Mouse (Mus musculus): ENCODE measurements at regions not wholly inside any gene's neighbourhood (a gene's known extent, or its start where the extent isn't known, plus 50 kb on each side); places are given as distances from the start of the nearest gene placed in this dataset.

DNA sequence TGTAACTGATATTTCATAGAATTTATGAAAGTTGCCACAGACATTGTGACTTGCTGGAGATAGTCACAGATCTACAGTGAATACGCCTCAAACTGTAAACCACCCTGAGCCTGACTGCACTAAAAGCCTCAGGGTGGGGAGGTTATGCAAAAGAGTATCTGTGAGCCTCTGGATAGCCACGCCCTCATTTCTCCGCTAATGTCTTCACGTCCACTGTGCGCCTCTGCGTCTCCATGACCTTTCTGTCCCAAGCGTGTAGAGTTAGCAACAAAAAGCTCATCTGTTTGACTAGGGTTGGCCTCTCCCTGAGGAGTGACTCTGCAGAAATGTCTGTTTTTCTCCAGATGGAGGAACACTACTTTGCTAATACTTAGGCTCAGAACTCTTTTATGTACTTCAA lies 170.8 kb upstream of the Gm49356 start:
- H3K4me1 ChIP-seq (ENCODE audit: control insufficient read depth in 2 of 2, insufficient read depth in 2 of 2, low read length in 2 of 2): no peaks in the 10 kb centered on the region
- H3K4me2 ChIP-seq (ENCODE audit: low read length): no peak overlapping the region
- no peaks in the 10 kb centered on the region for H3K27me3 ChIP-seq (ENCODE audit: control insufficient read depth, insufficient read depth, low read length)
- no peak overlapping the region for H3K9ac ChIP-seq (ENCODE audit: low read length)
- no peaks in the 10 kb centered on the region for H3K9me3 ChIP-seq (ENCODE audit: control insufficient read depth, low read length)
- WGBS: 73% methylated on average over 7 of the region's 7 CpGs
- no peak for ATAC-seq (ENCODE audit: insufficient number of reproducible peaks, insufficient read depth, low FRiP score, low read depth)
- no peak overlapping the region for H3K4me3 ChIP-seq (ENCODE audit: control insufficient read depth in 1 of 2, insufficient read depth in 1 of 2, low read depth in 1 of 2, low read length in 2 of 2)
- no peaks in the 10 kb centered on the region for H3K36me3 ChIP-seq (ENCODE audit: control insufficient read depth, insufficient read depth, low read length)
- no peak overlapping the region for H3K27ac ChIP-seq (replicated peaks in 1 of 2; ENCODE audit: control insufficient read depth in 1 of 2, insufficient read depth in 1 of 2, low read depth in 2 of 2, low read length in 2 of 2)

DNA sequence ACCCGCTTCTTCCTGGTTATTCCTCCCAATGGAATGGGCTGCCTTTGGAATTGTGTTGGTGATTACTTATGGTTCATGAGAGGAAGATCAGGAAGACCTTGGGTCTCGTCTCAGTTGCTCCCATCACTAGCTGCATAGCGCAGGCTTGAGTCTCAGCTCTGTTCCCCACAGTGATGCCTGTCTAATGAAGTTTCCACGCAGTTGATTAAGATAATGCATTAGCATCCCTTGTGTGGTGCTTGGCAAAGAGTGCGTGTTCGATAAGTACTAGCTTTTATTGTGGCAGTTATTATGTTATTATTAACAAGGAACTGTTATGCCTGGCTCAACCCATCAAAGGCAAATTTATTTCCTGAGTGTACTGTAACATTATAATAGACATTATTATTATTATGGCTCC lies 169.7 kb upstream of the Gm49356 start:
- Histone ChIP-seq H3K4me1 (ENCODE audit: control insufficient read depth in 2 of 2, insufficient read depth in 2 of 2, low read length in 2 of 2) (no peaks in the 10 kb centered on the region), H3K27ac (replicated peaks in 1 of 2; ENCODE audit: control insufficient read depth in 1 of 2, insufficient read depth in 1 of 2, low read depth in 2 of 2, low read length in 2 of 2) (no peak overlapping the region)
- ATAC-seq (ENCODE audit: insufficient number of reproducible peaks, insufficient read depth, low FRiP score, low read depth): no peak

DNA sequence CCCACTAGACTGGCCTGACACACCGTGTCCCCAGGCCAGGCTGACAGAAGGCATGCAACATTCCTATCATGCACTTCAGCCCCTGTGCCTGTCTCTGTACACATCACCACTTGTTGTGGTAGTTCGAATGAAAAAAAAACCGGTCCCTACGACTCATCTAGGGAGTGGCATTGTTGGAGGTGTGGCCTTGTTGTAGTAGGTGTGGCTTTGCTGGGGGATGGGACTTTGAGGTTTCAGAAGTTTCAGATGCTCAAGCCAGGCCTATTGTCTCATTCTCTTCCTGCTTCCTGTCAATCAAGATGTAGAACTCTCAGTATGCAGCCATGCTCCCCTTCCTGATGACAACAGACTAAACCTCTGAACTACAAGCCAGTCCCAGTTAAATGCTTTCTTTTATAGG lies 162.1 kb upstream of the Gm49356 start:
- no peak overlapping the region for H3K4me3 ChIP-seq (ENCODE audit: control insufficient read depth in 1 of 2, insufficient read depth in 1 of 2, low read depth in 1 of 2, low read length in 2 of 2)
- no peak overlapping the region for H3K9ac ChIP-seq (ENCODE audit: low read length)
- H3K27ac ChIP-seq (replicated peaks in 1 of 2; ENCODE audit: control insufficient read depth in 1 of 2, insufficient read depth in 1 of 2, low read depth in 2 of 2, low read length in 2 of 2): no peak overlapping the region
- no peaks in the 10 kb centered on the region for H3K9me3 ChIP-seq (ENCODE audit: control insufficient read depth, low read length)
- WGBS: 47% methylated on average over 4 of the region's 4 CpGs
- peaks cover 4 to 12% of the 10 kb centered on the region in 2 experiments; a peak in 3 of 4 replicates for H3K4me1 ChIP-seq (ENCODE audit: control insufficient read depth in 2 of 2, insufficient read depth in 2 of 2, low read length in 2 of 2)
- H3K4me2 ChIP-seq (ENCODE audit: low read length): no peak overlapping the region
- ATAC-seq (ENCODE audit: insufficient number of reproducible peaks, insufficient read depth, low FRiP score, low read depth): no peak
- no peaks in the 10 kb centered on the region for H3K36me3 ChIP-seq (ENCODE audit: control insufficient read depth, insufficient read depth, low read length)
- no peaks in the 10 kb centered on the region for H3K27me3 ChIP-seq (ENCODE audit: control insufficient read depth, insufficient read depth, low read length)

More for the DNA sequence above, 169.7 kb upstream of the Gm49356 start:
- no peaks in the 10 kb centered on the region for H3K27me3 ChIP-seq (ENCODE audit: control insufficient read depth, insufficient read depth, low read length)
- no peak overlapping the region for H3K4me3 ChIP-seq (ENCODE audit: control insufficient read depth in 1 of 2, insufficient read depth in 1 of 2, low read depth in 1 of 2, low read length in 2 of 2)
- WGBS: 82% methylated on average over 6 of the region's 6 CpGs
- no peaks in the 10 kb centered on the region for H3K36me3 ChIP-seq (ENCODE audit: control insufficient read depth, insufficient read depth, low read length)
- H3K9me3 ChIP-seq (ENCODE audit: control insufficient read depth, low read length): no peaks in the 10 kb centered on the region
- no peak overlapping the region for H3K9ac ChIP-seq (ENCODE audit: low read length)
- no peak overlapping the region for H3K4me2 ChIP-seq (ENCODE audit: low read length)

DNA sequence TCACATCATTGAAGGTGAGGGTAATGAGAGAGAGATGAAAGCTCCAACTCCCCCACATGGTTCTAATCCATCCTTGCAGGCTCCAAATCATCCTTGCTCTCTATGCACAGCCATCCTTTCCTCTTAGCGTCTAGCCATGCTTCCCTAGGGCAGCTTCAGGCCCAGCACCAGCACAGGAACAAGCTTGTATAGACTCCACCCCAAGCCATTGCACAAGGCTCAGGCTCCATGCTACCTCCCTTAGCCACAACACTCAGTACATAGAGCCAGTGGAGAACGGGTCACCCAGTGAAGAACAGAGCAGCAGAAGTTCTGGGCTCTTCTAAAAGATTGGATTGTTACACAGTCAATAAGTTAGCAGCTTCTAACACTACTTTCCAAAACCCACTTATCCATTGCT lies 160.8 kb upstream of the Gm49356 start:
- 91% methylated on average over 2 of the region's 2 CpGs for WGBS
- H3K4me1 ChIP-seq (ENCODE audit: control insufficient read depth in 2 of 2, insufficient read depth in 2 of 2, low read length in 2 of 2): peaks cover 4 to 17% of the 10 kb centered on the region in 2 experiments
- H3K9ac ChIP-seq (ENCODE audit: low read length): no peak overlapping the region
- no peak overlapping the region for H3K4me3 ChIP-seq (ENCODE audit: control insufficient read depth in 1 of 2, insufficient read depth in 1 of 2, low read depth in 1 of 2, low read length in 2 of 2)
- no peak overlapping the region for H3K27ac ChIP-seq (replicated peaks in 1 of 2; ENCODE audit: control insufficient read depth in 1 of 2, insufficient read depth in 1 of 2, low read depth in 2 of 2, low read length in 2 of 2)
- no peak overlapping the region for H3K4me2 ChIP-seq (ENCODE audit: low read length)
- no peaks in the 10 kb centered on the region for H3K9me3 ChIP-seq (ENCODE audit: control insufficient read depth, low read length)
- ATAC-seq (ENCODE audit: insufficient number of reproducible peaks, insufficient read depth, low FRiP score, low read depth): no peak
- H3K36me3 ChIP-seq (ENCODE audit: control insufficient read depth, insufficient read depth, low read length): no peaks in the 10 kb centered on the region
- no peaks in the 10 kb centered on the region for H3K27me3 ChIP-seq (ENCODE audit: control insufficient read depth, insufficient read depth, low read length)

DNA sequence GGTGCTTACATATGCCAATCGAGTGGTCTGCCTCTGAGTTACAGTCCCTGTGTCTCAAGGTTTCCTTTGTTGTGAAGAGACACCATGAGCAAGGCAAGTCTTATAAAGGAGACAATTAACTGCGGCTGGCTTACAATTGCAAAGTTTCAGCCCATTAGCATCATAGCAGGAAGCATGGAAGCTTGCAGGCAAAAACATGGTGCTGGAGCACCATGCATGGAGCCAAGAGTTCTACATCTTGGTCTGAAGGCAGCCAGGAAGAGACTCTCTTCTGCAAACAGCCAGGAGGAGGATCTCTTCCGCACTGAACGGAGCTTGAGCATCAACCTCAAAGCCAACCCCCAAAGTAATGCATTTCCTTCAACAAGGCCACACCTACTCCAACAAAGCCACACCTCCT lies 158.2 kb upstream of the Gm49356 start:
- ATAC-seq (ENCODE audit: insufficient number of reproducible peaks, insufficient read depth, low FRiP score, low read depth): no peak
- Histone ChIP-seq H3K4me3 (ENCODE audit: control insufficient read depth in 1 of 2, insufficient read depth in 1 of 2, low read depth in 1 of 2, low read length in 2 of 2) (no peak overlapping the region), H3K9ac (ENCODE audit: low read length) (no peak overlapping the region), H3K4me1 (ENCODE audit: control insufficient read depth in 2 of 2, insufficient read depth in 2 of 2, low read length in 2 of 2) (peaks cover 9 to 12% of the 10 kb centered on the region in 2 experiments; a peak in 3 of 4 replicates), H3K27ac (replicated peaks in 1 of 2; ENCODE audit: control insufficient read depth in 1 of 2, insufficient read depth in 1 of 2, low read depth in 2 of 2, low read length in 2 of 2) (no peak overlapping the region), H3K9me3 (ENCODE audit: control insufficient read depth, low read length) (no peaks in the 10 kb centered on the region), H3K27me3 (ENCODE audit: control insufficient read depth, insufficient read depth, low read length) (no peaks in the 10 kb centered on the region), H3K36me3 (ENCODE audit: control insufficient read depth, insufficient read depth, low read length) (no peaks in the 10 kb centered on the region), H3K4me2 (ENCODE audit: low read length) (no peak overlapping the region)
- 87% methylated on average over 4 of the region's 4 CpGs for WGBS

DNA sequence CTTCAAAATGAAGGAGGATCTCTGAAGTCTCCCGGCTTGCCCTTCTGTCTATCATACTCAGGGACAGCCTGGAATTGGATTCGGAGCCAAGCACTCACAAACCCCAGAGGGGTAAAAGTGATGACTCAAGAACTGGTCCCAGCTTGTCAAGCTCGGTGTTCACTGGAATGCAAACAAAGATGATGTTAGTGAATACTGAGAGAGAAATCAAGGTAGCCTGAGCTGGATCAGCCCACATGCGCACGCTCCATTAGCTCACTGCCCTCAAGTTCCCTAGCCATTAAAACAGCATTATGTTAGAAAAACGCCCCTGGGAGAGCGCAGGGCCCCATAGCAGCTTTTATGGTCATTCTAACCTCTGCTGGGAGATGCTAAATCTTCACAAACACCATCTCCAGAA lies 157.8 kb upstream of the Gm49356 start:
- ATAC-seq (ENCODE audit: insufficient number of reproducible peaks, insufficient read depth, low FRiP score, low read depth): no peak
- no peak overlapping the region for H3K4me3 ChIP-seq (ENCODE audit: control insufficient read depth in 1 of 2, insufficient read depth in 1 of 2, low read depth in 1 of 2, low read length in 2 of 2)
- no peak overlapping the region for H3K4me2 ChIP-seq (ENCODE audit: low read length)
- H3K9me3 ChIP-seq (ENCODE audit: control insufficient read depth, low read length): no peaks in the 10 kb centered on the region
- H3K4me1 ChIP-seq (ENCODE audit: control insufficient read depth in 2 of 2, insufficient read depth in 2 of 2, low read length in 2 of 2): peaks cover 8 to 12% of the 10 kb centered on the region in 2 experiments; a peak in 3 of 4 replicates
- H3K36me3 ChIP-seq (ENCODE audit: control insufficient read depth, insufficient read depth, low read length): no peaks in the 10 kb centered on the region
- 79% methylated on average over 7 of the region's 7 CpGs for WGBS
- H3K9ac ChIP-seq (ENCODE audit: low read length): no peak overlapping the region
- no peak overlapping the region for H3K27ac ChIP-seq (replicated peaks in 1 of 2; ENCODE audit: control insufficient read depth in 1 of 2, insufficient read depth in 1 of 2, low read depth in 2 of 2, low read length in 2 of 2)
- no peaks in the 10 kb centered on the region for H3K27me3 ChIP-seq (ENCODE audit: control insufficient read depth, insufficient read depth, low read length)

DNA sequence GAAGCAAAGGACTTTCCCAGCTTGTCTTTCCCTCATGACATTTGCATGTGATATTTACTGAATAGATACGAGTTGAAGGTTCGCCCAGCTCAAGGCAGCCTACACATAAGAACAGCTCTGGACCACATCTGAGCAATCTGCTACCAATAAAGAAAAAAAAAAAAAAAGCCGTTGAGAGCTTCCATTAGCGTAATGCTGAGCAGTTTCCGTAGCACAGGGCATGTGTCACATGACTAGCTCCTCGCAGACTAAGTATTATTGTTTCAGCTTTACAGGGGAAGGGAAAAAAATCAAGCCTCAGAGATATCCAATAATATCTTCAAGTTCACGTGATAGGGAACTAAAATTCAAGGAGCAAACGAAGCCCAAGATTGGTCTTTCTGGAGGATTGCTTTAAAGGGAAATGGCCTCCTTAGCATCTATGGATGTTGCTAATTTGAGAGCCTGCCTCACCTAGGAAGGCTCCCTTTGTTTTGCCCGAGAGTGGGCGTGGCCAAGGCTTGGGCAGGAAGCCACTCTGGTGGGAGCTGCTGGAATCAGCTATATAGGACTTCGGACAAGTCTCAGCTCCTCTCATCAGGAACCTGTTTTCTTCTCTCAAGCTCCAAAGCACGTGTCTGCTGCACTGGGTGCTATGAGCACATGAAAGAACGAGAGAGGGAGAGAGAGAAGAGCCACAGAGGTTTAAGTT lies 157.0 kb upstream of the Gm49356 start:
- no peaks in the 10 kb centered on the region for H3K36me3 ChIP-seq (ENCODE audit: control insufficient read depth, insufficient read depth, low read length)
- no peak overlapping the region for H3K27ac ChIP-seq (replicated peaks in 1 of 2; ENCODE audit: control insufficient read depth in 1 of 2, insufficient read depth in 1 of 2, low read depth in 2 of 2, low read length in 2 of 2)
- H3K9me3 ChIP-seq (ENCODE audit: control insufficient read depth, low read length): no peaks in the 10 kb centered on the region
- 39% methylated on average over 13 of the region's 13 CpGs for WGBS
- no peak overlapping the region for H3K4me3 ChIP-seq (ENCODE audit: control insufficient read depth in 1 of 2, insufficient read depth in 1 of 2, low read depth in 1 of 2, low read length in 2 of 2)
- H3K27me3 ChIP-seq (ENCODE audit: control insufficient read depth, insufficient read depth, low read length): no peaks in the 10 kb centered on the region
- ATAC-seq (ENCODE audit: insufficient number of reproducible peaks, insufficient read depth, low FRiP score, low read depth): 0 out of 2 replicates have a peak, but pooled peaks have one; percentile 44
- no peak overlapping the region for H3K9ac ChIP-seq (ENCODE audit: low read length)
- H3K4me2 ChIP-seq (ENCODE audit: low read length): peak overlapping the region; percentile 28
- H3K4me1 ChIP-seq (ENCODE audit: control insufficient read depth in 2 of 2, insufficient read depth in 2 of 2, low read length in 2 of 2): peaks cover 8 to 9% of the 10 kb centered on the region in 2 experiments; a peak in 3 of 4 replicates

Data from heart, embryonic 14.5 days (tissue).